Mouse (Mus musculus): ENCODE data around the gene Mrln. TPM values are rescaled to one million over a fixed set of nuclear protein-coding genes. Genes with fewer than 3 reads are reported as not detected.

Gene Mrln
- total RNA-seq, 1 experiment from 2014 or later, result not detected

DNA sequence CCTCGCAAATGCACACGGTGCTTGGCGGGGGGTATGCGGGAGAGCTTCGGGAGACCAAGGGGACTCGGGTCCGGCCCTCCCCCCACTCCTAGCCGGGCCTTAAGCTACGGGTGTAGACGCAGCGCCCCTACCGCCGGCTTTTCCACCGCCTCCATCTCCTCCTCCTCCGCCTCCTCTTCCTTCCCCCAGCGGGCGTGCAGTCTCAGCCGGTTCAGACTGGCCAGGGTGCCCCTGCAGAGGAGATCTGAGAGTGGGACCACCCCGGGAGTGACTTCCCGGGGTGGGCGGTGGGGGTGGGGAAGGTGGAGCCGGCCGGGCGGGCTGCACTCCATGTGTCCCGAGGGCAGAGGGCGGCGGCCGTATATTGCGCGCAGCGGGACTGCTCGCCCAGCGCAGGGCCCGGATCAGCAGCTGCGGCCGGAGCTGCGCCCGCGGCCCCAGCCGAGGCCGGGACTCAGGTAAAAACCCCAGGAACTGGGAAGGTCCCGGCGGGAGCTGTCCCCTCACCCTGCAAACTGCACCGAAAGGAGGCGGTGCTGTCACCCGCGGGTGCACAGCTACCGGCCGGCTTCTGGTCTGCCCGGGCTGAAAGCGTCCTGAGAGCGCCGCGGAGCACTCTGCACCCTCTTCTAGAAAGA, 40.6 kb downstream of the Mrln start, which contains the start of gene Slc16a9:
TSS of gene Slc16a9 (plus strand) at position 180 of the 638 bp plus-strand sequence.
- no peak for ATAC-seq (replicated peaks; ENCODE audit: insufficient number of reproducible peaks, low FRiP score, low TSS enrichment, poor library complexity, severe bottlenecking)

DNA sequence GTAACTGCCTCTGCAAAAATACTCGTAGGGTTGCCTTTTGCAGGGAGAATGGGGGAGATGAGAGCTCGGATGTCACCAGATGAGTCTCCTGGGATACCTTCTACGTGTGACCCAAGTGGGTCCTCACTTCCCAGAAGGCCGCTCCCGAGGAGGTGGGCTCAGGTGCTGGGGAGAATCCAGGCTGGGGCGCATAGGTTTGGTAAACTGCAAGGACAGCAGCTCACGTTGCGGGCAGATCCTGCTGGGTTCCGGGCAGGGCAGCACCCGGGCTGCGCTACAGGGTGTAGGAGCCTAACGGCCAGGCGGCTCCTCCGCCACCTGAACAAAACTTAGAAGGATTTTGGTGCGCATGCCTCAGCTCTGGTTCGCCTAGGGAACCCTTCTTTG, 41.1 kb downstream of the Mrln start:
- no peak for ATAC-seq (replicated peaks; ENCODE audit: insufficient number of reproducible peaks, low FRiP score, low TSS enrichment, poor library complexity, severe bottlenecking)

DNA sequence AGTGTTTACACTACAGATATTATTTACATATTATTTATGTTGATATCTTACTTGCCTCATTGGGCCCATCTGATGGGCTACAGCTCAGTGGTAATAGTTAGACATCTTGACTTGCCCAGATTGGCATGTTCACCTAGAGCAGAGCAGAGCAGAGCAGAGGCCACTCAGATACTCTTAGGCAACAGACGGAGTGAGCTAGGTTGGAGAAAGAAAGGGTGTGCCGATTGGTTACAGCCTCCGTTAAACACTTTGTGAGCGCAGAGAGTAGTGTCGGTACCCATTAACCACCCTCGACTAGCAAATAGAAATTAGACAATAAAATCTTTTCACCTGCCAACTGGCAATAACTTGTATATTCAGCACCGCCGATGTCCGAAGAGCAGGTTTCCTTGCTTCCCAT, 41.6 kb downstream of the Mrln start:
- ATAC-seq (replicated peaks; ENCODE audit: insufficient number of reproducible peaks, low FRiP score, low TSS enrichment, poor library complexity, severe bottlenecking), result no peak

DNA sequence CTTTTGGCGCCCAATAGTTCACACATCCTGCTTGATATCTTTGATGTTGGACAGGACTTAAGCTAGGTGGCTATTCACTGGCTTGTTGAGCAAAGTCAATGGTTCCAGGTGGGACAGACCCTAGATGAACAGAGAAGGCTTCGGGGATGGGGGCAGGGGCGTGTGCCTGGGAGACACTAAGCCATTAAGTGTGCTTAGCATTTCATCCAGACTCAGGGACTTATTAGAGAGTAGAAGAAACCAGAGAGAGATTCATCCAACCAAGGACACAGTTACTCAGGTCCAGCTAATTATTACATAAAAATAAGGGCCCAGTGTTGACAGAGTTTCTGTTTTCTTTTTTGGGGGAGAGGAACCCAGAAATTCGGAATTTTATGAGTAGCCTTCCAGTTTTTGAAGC, 45.9 kb downstream of the Mrln start:
- ATAC-seq (replicated peaks; ENCODE audit: insufficient number of reproducible peaks, low FRiP score, low TSS enrichment, poor library complexity, severe bottlenecking), result no peak

DNA sequence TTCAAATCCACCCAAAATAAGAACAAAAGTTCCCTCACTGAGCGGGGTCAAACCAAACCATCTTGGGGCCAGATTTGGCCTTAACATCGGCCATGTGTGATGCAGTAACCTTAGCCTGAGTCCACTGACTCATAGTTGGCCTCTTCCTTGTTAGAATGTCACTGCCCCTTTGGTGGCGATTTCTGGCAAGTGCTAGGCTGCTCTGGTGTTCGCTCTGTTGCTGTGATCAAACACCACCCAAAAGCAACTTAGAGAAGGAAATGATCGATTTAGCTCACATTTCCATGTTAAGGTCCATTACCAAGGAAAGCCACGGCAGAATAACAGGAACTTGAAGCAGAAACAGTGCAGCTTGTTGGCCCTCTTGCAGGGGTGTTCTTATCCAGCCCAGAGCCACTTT, 46.3 kb downstream of the Mrln start:
- no peak for ATAC-seq (replicated peaks; ENCODE audit: insufficient number of reproducible peaks, low FRiP score, low TSS enrichment, poor library complexity, severe bottlenecking)

DNA sequence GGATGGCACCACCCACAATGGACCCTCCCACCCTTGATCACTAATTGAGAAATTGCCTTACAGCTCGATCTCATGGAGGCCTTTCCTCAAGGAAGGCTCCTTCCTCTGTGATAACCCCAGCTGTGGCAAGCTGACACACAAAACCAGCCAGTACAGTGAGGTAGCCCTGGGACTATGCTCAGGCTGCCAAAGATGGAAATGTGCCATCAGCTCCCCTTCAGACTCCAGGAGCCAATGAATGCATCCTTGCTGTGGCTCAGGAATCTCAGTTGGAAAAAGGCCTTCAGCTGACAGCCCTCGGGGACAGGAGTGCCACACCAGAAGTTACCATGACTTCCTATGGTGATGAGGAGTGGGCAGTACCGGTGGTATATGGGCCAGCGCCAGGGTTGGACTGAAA, 50.2 kb downstream of the Mrln start:
- no peak for ATAC-seq (replicated peaks; ENCODE audit: insufficient number of reproducible peaks, low FRiP score, low TSS enrichment, poor library complexity, severe bottlenecking)

DNA sequence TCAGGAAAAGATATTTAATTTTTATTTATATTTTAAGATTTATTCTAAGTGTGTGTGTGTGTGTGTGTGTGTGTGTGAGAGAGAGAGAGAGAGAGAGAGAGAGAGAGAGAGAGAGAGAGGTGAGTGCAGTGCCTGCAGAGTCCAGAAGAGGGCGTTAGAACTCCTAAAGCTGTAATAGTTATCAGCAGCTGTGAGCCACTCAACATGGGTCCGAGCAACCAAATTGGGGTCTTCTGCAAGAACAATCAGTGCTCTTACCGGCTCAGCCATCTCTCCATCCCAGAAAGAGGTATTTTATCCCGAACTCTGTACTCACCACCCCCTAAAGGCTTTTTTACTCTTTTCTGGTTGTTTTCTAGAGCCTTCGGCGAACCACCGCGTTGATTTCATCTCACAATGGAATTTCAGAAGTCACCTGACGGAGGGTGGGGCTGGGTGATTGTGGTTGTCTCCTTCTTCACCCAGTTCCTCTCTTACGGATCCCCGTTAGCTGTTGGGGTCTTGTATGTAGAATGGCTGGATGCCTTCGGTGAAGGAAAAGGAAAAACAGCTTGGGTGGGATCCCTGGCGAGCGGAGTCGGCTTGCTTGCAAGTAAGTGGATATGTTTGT, 51.2 kb downstream of the Mrln start:
- no peak for ATAC-seq (replicated peaks; ENCODE audit: insufficient number of reproducible peaks, low FRiP score, low TSS enrichment, poor library complexity, severe bottlenecking)

DNA sequence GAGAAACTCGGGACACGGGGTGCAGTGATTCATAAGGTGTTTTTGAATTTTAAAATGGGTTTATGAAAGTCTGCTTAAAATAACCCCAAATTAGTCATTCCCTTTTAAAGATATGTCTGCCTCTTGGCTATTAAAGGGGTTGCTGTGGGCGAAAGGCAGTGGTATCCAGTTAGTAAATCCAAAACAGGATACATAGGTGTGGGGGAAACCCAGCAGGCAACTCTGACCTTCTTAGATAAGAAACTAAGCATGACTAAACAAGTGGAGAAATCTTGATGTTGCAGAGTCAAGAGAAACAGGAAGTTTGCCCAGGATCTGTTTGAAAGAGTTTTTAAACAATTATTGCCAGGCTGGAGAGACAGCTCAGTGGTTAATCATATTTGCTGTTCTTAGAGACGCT, 52.6 kb downstream of the Mrln start:
- no peak for ATAC-seq (replicated peaks; ENCODE audit: insufficient number of reproducible peaks, low FRiP score, low TSS enrichment, poor library complexity, severe bottlenecking)

DNA sequence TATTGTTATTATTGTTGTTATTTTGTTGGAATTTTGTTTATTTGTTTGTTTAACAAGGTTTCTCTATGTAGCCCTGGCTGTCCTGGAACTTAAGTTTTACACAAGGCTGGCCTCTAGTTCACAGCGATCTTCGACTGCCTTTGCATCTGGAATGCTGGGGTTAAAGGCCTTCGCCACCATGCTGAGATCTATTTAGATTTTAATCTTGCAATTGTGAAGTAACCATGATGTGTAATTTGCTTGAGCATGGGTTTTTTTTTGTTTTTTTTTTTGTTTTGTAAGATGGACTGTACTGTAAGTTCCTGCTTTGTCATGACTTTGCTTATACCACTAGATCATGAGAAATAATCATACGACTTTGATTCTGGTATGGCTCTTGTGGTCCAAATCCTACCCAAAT, 56.4 kb downstream of the Mrln start:
- no peak for ATAC-seq (replicated peaks; ENCODE audit: insufficient number of reproducible peaks, low FRiP score, low TSS enrichment, poor library complexity, severe bottlenecking)

DNA sequence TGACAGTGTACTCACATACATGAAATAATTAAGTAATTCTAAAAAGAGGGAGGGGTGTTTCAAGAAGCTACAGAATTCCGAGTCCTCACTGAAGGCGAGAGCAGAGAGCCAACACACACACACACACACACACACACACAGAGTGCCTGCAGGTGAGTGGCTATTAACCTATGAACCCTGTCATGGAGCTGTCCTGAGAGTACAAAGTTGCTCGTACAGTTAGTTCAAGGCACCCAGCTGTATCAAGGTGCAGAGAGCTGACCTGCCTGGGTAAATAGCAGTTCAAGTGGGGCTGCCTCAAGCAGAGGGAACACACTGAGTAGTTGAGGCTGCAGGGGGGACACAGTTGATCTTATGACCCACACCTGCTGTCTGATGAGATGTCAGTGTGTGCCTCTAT, 57.6 kb downstream of the Mrln start:
- no peak for ATAC-seq (replicated peaks; ENCODE audit: insufficient number of reproducible peaks, low FRiP score, low TSS enrichment, poor library complexity, severe bottlenecking)

DNA sequence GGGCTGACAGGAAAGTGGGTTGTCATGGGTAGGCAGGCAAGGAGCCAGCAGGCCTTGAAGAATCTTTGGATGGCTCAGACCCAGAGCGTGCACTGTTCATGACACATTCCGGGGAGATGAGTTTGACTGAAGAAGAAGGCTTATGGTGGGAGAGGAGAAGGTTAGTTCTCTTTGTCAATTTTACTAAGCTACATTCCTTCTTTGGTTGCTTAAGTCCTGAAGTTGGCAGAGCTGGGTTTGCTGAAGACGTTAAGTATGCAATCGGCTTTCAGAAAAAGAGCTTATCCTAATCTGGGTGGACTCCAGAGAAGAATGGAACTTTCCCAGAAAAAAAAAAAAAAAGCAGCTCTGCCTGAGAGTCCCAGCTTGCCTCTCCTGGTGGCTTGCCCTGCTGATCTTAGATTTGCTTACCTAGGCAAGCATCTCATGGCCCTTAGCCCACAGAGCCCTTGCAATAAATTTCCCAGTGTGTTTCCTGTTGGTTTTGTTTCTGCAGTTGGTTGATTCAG, 59.3 kb downstream of the Mrln start:
- ATAC-seq (replicated peaks; ENCODE audit: insufficient number of reproducible peaks, low FRiP score, low TSS enrichment, poor library complexity, severe bottlenecking), result no peak

DNA sequence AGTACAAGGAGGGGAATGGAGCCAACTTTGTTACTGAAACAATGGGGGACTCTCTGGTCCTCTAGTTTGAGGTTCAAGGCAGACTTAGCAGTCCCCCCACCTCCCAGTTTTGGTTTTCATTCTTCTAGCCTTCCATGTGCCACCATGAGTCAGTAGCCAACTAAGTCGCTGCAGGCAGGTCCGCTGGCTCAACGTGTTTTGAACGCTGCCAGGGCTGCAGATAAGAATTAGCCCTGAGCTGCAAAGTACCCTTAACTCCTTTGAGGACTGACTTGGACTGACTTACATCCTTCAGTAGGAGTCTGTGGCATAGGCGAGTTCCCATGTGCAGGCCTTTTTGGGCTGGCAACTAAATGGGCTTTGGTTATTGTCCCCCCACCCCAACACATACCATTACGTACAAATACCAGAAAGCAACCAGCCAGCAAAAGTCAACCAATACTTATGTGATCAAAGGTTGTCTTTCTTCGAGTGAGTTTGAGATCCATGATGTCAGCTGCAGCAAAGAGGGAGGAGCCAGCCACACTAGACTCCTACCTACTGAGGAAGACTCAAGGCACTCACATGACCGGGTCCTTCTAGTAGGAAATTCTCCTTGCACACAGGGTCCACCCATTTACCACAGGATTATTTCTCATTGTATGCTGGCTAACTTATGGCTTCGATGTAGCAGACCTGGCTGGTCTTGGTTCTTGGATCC, 60.0 kb downstream of the Mrln start:
- ATAC-seq (replicated peaks; ENCODE audit: insufficient number of reproducible peaks, low FRiP score, low TSS enrichment, poor library complexity, severe bottlenecking), result no peak

DNA sequence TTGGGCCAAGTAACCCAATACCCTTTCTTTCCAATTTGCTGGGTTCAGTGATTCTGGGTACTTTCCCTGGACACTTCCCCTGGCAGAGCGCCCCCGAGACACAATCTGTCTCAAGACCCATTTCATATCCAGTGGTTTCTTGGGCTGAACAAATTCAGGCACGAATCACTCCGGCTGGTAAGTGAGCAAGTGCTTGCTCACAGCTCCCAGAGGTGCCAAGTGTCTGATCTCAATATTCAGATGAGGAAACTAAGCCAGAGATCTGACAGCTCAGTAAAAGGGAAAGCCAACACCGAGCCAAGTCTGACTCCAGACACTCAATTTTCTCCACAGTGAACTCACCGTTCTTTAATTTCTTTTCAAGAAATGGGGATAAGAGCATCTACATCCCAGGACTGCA, 62.0 kb downstream of the Mrln start:
- ATAC-seq (replicated peaks; ENCODE audit: insufficient number of reproducible peaks, low FRiP score, low TSS enrichment, poor library complexity, severe bottlenecking), result no peak

DNA sequence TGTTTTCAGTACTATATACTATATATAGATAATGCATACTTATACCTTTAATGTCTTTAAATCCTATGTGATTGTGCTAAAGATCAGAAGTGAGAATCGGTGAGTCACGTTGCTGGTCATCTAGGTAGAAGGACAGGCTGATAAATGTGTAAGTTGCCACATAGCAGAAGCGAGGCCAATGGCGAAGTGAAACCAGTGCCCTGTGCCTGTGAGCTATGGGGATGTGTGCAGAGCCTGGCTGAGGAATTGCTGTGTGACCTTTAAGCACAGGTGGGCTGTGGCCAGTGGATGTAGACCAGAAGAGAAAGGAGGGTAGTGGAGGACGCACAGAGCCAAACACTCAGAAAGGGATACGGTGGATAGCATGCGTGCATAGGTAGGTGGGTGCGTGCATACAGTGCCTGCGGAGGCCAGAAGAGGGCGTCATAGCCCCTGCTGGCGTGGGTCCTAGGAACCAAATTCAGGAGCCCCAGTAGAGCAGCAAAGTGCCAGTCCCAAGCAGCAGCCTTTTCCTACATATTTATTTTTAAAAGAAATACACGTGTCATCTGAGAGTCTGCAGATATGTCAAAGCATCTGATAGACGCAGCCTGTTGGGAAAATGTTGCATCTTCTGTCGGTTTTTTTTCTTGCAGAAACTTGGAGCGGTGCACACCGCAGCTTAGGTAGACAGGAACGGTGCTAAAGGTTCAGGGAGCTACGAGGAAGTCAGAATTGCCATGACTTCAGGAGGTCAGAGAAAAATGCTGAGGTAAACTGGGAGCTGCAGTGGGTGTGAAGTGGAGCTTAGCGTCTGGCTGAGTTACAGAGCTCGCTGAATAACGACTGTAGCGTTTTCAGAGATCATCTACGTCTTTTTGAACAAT, 64.3 kb downstream of the Mrln start:
- ATAC-seq (replicated peaks; ENCODE audit: insufficient number of reproducible peaks, low FRiP score, low TSS enrichment, poor library complexity, severe bottlenecking), result no peak

Other genes starting within 250 kb of the Mrln start
- 9.9 to 21.5 TPM (median 17.3 TPM) in 3 replicates for gene Ccdc6, start 107.5 kb upstream of the Mrln start, total RNA-seq (2017)
- gene Slc16a9, start 40.4 kb downstream of the Mrln start, total RNA-seq (2017), result not detected in 3 replicates
- not detected in 3 replicates for gene Fam13c, start 235.8 kb downstream of the Mrln start, total RNA-seq (2017)